Mouse (Mus musculus) testis, adult 2 months (tissue): Measurements from ENCODE around the gene Rbms1.

Experiments
- CTCF ChIP-seq: fragments of 200-500 bp; IDR thresholded peaks from 2 replicates; pipeline ENCODE4 v1.5.1; 2012; ENCODE audit warnings: low read depth, mild to moderate bottlenecking, inconsistent platforms, low read length, moderate library complexity; ENCODE audit not compliant: control insufficient read depth, insufficient read depth, insufficient replicate concordance
- POLR2A ChIP-seq: fragments of 200-500 bp; IDR thresholded peaks from 2 replicates; pipeline ENCODE4 v1.6.1; 2012; ENCODE audit warnings: low read depth, mild to moderate bottlenecking, inconsistent platforms, low read length, moderate library complexity; ENCODE audit not compliant: control insufficient read depth

DNA sequence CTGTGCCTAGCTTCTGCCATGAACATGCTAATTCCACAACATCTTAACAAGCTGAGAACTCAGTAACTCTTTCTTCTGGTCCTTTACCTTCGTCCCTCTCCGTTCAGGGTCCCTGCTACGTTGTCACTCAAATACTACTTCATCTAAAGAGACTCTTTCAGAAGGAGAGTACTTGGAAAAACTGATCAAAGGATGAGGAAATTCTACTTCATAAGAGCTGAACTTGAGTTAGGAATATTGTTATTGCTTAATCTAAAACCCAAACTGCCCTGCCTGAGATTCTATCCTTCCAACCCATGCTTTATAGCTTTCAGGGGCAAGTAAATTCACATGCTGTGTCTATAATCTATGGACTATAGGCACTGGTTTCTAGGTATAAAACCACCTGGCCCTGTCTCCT lies 119.4 kb downstream of the Rbms1 start:
- no peak for TF ChIP-seq POLR2A
- no peak for TF ChIP-seq CTCF
